Mouse (Mus musculus) gastrocnemius, adult 8-10 months (tissue): ENCODE results near the gene Wdr44. TPM values are rescaled to one million over a fixed set of nuclear protein-coding genes. Genes with fewer than 3 reads are reported as not detected.
"Not testable (repeated sequence)": the region's sequence is repeated elsewhere in the genome, so short reads cannot be mapped to it uniquely, and the experiment has no call there.

Source experiments
- DNase-seq, 2 experiments: peaks; one replicate each; pipeline ENCODE4 v3.0.0; 2022; ENCODE audit warnings: low spot score in 2 of 2
- total RNA-seq, 4 experiments: library from RNA; stranded (reverse); gene quantifications; 2 replicates each; pipeline ENCODE4 v1.2.4; 2022

The Wdr44 gene
- total RNA-seq, 4 experiments from 2014 or later = 16.6 to 25.0 (median 20.1) TPM

DNA sequence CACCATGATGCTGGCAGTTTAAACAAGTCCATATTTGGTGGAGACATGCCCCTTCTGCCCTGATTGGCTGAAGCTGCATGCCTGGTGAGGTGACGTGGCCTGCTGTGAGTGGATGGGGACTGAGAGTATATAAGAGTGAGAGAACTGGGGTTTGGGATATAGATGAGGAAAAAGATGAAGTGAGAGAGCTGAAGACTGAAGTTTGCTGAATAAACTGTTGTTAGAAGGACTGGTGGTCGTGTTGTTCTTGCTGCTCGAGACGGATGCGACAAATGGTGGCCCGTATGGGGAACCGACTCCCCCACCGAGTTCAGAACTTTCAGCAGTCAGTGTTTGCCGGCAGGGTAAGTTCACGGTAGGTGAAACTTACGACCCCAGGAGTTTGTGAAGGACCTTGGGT lies 140.9 kb downstream of the Wdr44 start:
- not testable (repeated sequence) for DNase-seq

DNA sequence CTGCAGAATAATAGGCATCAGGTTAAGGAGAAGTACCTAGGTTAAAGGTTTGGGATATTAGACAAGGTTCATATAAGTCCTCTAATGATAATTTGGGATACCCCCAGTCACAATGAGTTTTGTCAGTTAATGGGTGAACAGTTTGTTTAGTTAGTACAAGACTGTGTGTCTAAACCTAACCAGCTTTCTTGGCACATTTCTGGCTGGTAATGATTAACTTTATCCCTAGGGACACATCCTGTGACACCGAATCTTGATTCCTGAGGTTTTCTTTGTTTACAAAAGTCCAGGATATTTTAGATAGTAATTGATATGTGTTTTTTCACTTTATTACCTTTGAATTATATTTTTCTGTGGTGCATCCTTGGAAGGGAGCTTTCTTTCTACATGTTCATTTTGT lies 148.1 kb downstream of the Wdr44 start:
- DNase-seq = no peak

Other genes with a start within 250 kb of the Wdr44 start
- gene Gm4907, start 189.5 kb downstream of the Wdr44 start, total RNA-seq = not detected